Mouse (Mus musculus): Measurements from ENCODE around the gene Smurf2. TPM values are rescaled to one million over a fixed set of nuclear protein-coding genes. Genes with fewer than 3 reads are reported as not detected.
A peak's percentile ranks its signal among the peaks of the same experiment; 100 is the strongest.
"Not testable (repeated sequence)": the region's sequence is repeated elsewhere in the genome, so short reads cannot be mapped to it uniquely, and the experiment has no call there.

Smurf2 gene
- polyA plus RNA-seq, 2 experiments: 21.2 to 22.1 TPM

GRCm38 (mm10) chr11:106814601-106815320 is 105.8 kb downstream of the Smurf2 start:
- Histone ChIP-seq H3K27ac (replicated peaks; ENCODE audit: low read depth, low read length) (no peak overlapping the region), H3K9me3 (ENCODE audit: control insufficient read depth, low read length) (no peaks in the 10 kb centered on the region), H3K36me3 (ENCODE audit: control insufficient read depth, insufficient read depth, low read length) (peaks cover 99% of the 10 kb centered on the region), H3K27me3 (ENCODE audit: control insufficient read depth, insufficient read depth, low read length) (no peaks in the 10 kb centered on the region), H3K4me1 (ENCODE audit: control insufficient read depth, insufficient read depth, low read length) (peaks cover 12% of the 10 kb centered on the region), H3K4me2 (replicated peaks; ENCODE audit: low read depth, low read length, severe bottlenecking) (no peak overlapping the region), H3K4me3 (replicated peaks; ENCODE audit: low read length) (no peak overlapping the region), H3K9ac (ENCODE audit: low read depth, low read length, severe bottlenecking) (no peak overlapping the region)
- DNase-seq (ENCODE audit: low spot score) (no peak), ATAC-seq (ENCODE audit: low FRiP score, low read depth) (no peak)
- WGBS: 76% methylated on average over 14 of the region's 14 CpGs
- no peak for TF ChIP-seq POLR2A (IDR thresholded peaks at IDR 0.05; ENCODE audit: borderline replicate concordance, extremely low read depth, insufficient read depth, insufficient read length)

GRCm38 (mm10) chr11:106812410-106813136 is 107.9 kb downstream of the Smurf2 start:
- no peak overlapping the region for H3K27ac ChIP-seq (replicated peaks; ENCODE audit: low read depth, low read length)
- H3K4me1 ChIP-seq (ENCODE audit: control insufficient read depth, insufficient read depth, low read length): no peaks in the 10 kb centered on the region
- no peaks in the 10 kb centered on the region for H3K9me3 ChIP-seq (ENCODE audit: control insufficient read depth, low read length)
- peaks cover 84% of the 10 kb centered on the region for H3K36me3 ChIP-seq (ENCODE audit: control insufficient read depth, insufficient read depth, low read length)
- H3K27me3 ChIP-seq (ENCODE audit: control insufficient read depth, insufficient read depth, low read length): no peaks in the 10 kb centered on the region
- H3K4me2 ChIP-seq (replicated peaks; ENCODE audit: low read depth, low read length, severe bottlenecking): no peak overlapping the region
- ATAC-seq (ENCODE audit: low FRiP score, low read depth) (no peak), DNase-seq (ENCODE audit: low spot score) (no peak)
- H3K9ac ChIP-seq (ENCODE audit: low read depth, low read length, severe bottlenecking): no peak overlapping the region
- TF ChIP-seq POLR2A (IDR thresholded peaks at IDR 0.05; ENCODE audit: borderline replicate concordance, extremely low read depth, insufficient read depth, insufficient read length): no peak
- no peak overlapping the region for H3K4me3 ChIP-seq (replicated peaks; ENCODE audit: low read length)
- 89% methylated on average over 7 of the region's 7 CpGs for WGBS

GRCm38 (mm10) chr11:106807442-106807841 is 113.1 kb downstream of the Smurf2 start:
- not testable (repeated sequence) for H3K9ac ChIP-seq (ENCODE audit: low read depth, low read length, severe bottlenecking); H3K4me2 ChIP-seq (replicated peaks; ENCODE audit: low read depth, low read length, severe bottlenecking); DNase-seq (ENCODE audit: low spot score); H3K4me3 ChIP-seq (replicated peaks; ENCODE audit: low read length); H3K4me1 ChIP-seq (ENCODE audit: control insufficient read depth, insufficient read depth, low read length); ATAC-seq (ENCODE audit: low FRiP score, low read depth); H3K27me3 ChIP-seq (ENCODE audit: control insufficient read depth, insufficient read depth, low read length); H3K9me3 ChIP-seq (ENCODE audit: control insufficient read depth, low read length); H3K27ac ChIP-seq (replicated peaks; ENCODE audit: low read depth, low read length)
- WGBS: 69% methylated on average over 1 of the region's 1 CpGs
- peaks cover 68% of the 10 kb centered on the region for H3K36me3 ChIP-seq (ENCODE audit: control insufficient read depth, insufficient read depth, low read length)

- ATAC-seq (ENCODE audit: low FRiP score, low read depth): no peak
- Histone ChIP-seq H3K27me3 (ENCODE audit: control insufficient read depth, insufficient read depth, low read length) (no peaks in the 10 kb centered on the region), H3K27ac (replicated peaks; ENCODE audit: low read depth, low read length) (no peak overlapping the region), H3K9me3 (ENCODE audit: control insufficient read depth, low read length) (no peaks in the 10 kb centered on the region), H3K4me2 (replicated peaks; ENCODE audit: low read depth, low read length, severe bottlenecking) (no peak overlapping the region), H3K36me3 (ENCODE audit: control insufficient read depth, insufficient read depth, low read length) (peaks cover 82% of the 10 kb centered on the region), H3K4me1 (ENCODE audit: control insufficient read depth, insufficient read depth, low read length) (no peaks in the 10 kb centered on the region), H3K4me3 (replicated peaks; ENCODE audit: low read length) (no peak overlapping the region), H3K9ac (ENCODE audit: low read depth, low read length, severe bottlenecking) (no peak overlapping the region)
- DNase-seq (ENCODE audit: low spot score): no peak
- no peak for TF ChIP-seq POLR2A (IDR thresholded peaks at IDR 0.05; ENCODE audit: borderline replicate concordance, extremely low read depth, insufficient read depth, insufficient read length)
- WGBS: 91% methylated on average over 10 of the region's 10 CpGs
Observed at GRCm38 (mm10) chr11:106802069-106802627, 118.4 kb downstream of the Smurf2 start.

GRCm38 (mm10) chr11:106795679-106796078 is 124.8 kb downstream of the Smurf2 start:
- Histone ChIP-seq H3K27me3 (ENCODE audit: control insufficient read depth, insufficient read depth, low read length) (no peaks in the 10 kb centered on the region), H3K4me1 (ENCODE audit: control insufficient read depth, insufficient read depth, low read length) (0 out of 2 replicates have a peak, but pooled peaks cover 5% of the 10 kb centered on the region), H3K9me3 (ENCODE audit: control insufficient read depth, low read length) (no peaks in the 10 kb centered on the region), H3K27ac (replicated peaks; ENCODE audit: low read depth, low read length) (0 out of 2 replicates have a peak overlapping the region, but pooled peaks have one; percentile 13), H3K36me3 (ENCODE audit: control insufficient read depth, insufficient read depth, low read length) (peaks cover 57% of the 10 kb centered on the region), H3K4me2 (replicated peaks; ENCODE audit: low read depth, low read length, severe bottlenecking) (no peak overlapping the region), H3K9ac (ENCODE audit: low read depth, low read length, severe bottlenecking) (peak overlapping the region; percentile 25; the same call in 1 of the 2 replicates), H3K4me3 (replicated peaks; ENCODE audit: low read length) (no peak overlapping the region)
- peak; percentile 66 for ATAC-seq (ENCODE audit: low FRiP score, low read depth)
- 20% methylated on average over 9 of the region's 9 CpGs for WGBS
- TF ChIP-seq POLR2A (IDR thresholded peaks at IDR 0.05; ENCODE audit: borderline replicate concordance, extremely low read depth, insufficient read depth, insufficient read length): no peak
- DNase-seq (ENCODE audit: low spot score): peak; percentile 73

Data from limb, embryonic 14.5 days (tissue).